Mouse (Mus musculus): ENCODE results near the gene Pbx1.

GRCm38 (mm10) chr1:168426281-168426680, 5.8 kb downstream of the Pbx1 start:
- TF ChIP-seq CTCF (IDR thresholded peaks at IDR 0.05; ENCODE audit: borderline replicate concordance, extremely low read depth, insufficient read depth, insufficient read length): no peak
- TF ChIP-seq POLR2A (IDR thresholded peaks at IDR 0.05; ENCODE audit: borderline replicate concordance, extremely low read depth, insufficient read depth, insufficient read length, poor library complexity, severe bottlenecking): no peak

All from brain, embryonic 14.5 days (tissue).